Mouse (Mus musculus): Measurements from ENCODE around the gene Samd10. TPM values are rescaled to one million over a fixed set of nuclear protein-coding genes. Genes with fewer than 3 reads are reported as not detected.

Samd10 gene
- polyA plus RNA-seq, 1 experiment from 2014 or later, result 18.8 TPM

GRCm38 (mm10) chr2:181578790-181579618 is 20.0 kb downstream of the Samd10 start:
- no peak for ATAC-seq
- no peak for TF ChIP-seq CTCF (IDR thresholded peaks at IDR 0.05; ENCODE audit: low read depth)
- Histone ChIP-seq H3K9me3 (ENCODE audit: control insufficient read depth) (no peaks in the 10 kb centered on the region), H3K4me2 (replicated peaks; ENCODE audit: low read depth) (peak overlapping the region; percentile 90), H3K9ac (ENCODE audit: low read depth, low read length) (0 out of 2 replicates have a peak overlapping the region, but pooled peaks have one; percentile 27), H3K36me3 (ENCODE audit: control insufficient read depth, insufficient read depth) (peaks cover 9% of the 10 kb centered on the region), H3K27me3 (replicated peaks; ENCODE audit: control insufficient read depth, insufficient read depth, low read length) (no peaks in the 10 kb centered on the region), H3K27ac (ENCODE audit: low read depth, low read length) (no peak overlapping the region), H3K4me3 (ENCODE audit: low read depth, low read length) (no peak overlapping the region), H3K4me1 (replicated peaks; ENCODE audit: control insufficient read depth, insufficient read depth, low read length) (peaks cover 13% of the 10 kb centered on the region; the same call in 1 of the 2 replicates)
- WGBS, result 21% methylated on average over 5 of the region's 5 CpGs

GRCm38 (mm10) chr2:181577981-181578581 is 20.9 kb downstream of the Samd10 start:
- Histone ChIP-seq H3K9me3 (ENCODE audit: control insufficient read depth) (no peaks in the 10 kb centered on the region), H3K36me3 (ENCODE audit: control insufficient read depth, insufficient read depth) (peaks cover 18% of the 10 kb centered on the region), H3K9ac (ENCODE audit: low read depth, low read length) (no peak overlapping the region), H3K4me3 (ENCODE audit: low read depth, low read length) (no peak overlapping the region), H3K4me2 (replicated peaks; ENCODE audit: low read depth) (no peak overlapping the region), H3K4me1 (replicated peaks; ENCODE audit: control insufficient read depth, insufficient read depth, low read length) (peaks cover 13% of the 10 kb centered on the region; the same call in 1 of the 2 replicates), H3K27me3 (replicated peaks; ENCODE audit: control insufficient read depth, insufficient read depth, low read length) (no peaks in the 10 kb centered on the region), H3K27ac (ENCODE audit: low read depth, low read length) (no peak overlapping the region)
- WGBS, result 84% methylated on average over 7 of the region's 7 CpGs
- no peak for TF ChIP-seq CTCF (IDR thresholded peaks at IDR 0.05; ENCODE audit: low read depth)
- no peak for ATAC-seq

GRCm38 (mm10) chr2:181577126-181577525 is 21.9 kb downstream of the Samd10 start:
- Histone ChIP-seq H3K27me3 (replicated peaks; ENCODE audit: control insufficient read depth, insufficient read depth, low read length) (no peaks in the 10 kb centered on the region), H3K9me3 (ENCODE audit: control insufficient read depth) (no peaks in the 10 kb centered on the region), H3K4me3 (ENCODE audit: low read depth, low read length) (no peak overlapping the region), H3K36me3 (ENCODE audit: control insufficient read depth, insufficient read depth) (peaks cover 28% of the 10 kb centered on the region), H3K9ac (ENCODE audit: low read depth, low read length) (no peak overlapping the region), H3K4me2 (replicated peaks; ENCODE audit: low read depth) (no peak overlapping the region), H3K27ac (ENCODE audit: low read depth, low read length) (no peak overlapping the region), H3K4me1 (replicated peaks; ENCODE audit: control insufficient read depth, insufficient read depth, low read length) (peaks cover 13% of the 10 kb centered on the region; the same call in 1 of the 2 replicates)
- 75% methylated on average over 2 of the region's 2 CpGs for WGBS
- ATAC-seq, result no peak
- TF ChIP-seq CTCF (IDR thresholded peaks at IDR 0.05; ENCODE audit: low read depth), result no peak

- no peaks in the 10 kb centered on the region for H3K9me3 ChIP-seq (ENCODE audit: control insufficient read depth)
- peaks cover 30% of the 10 kb centered on the region for H3K36me3 ChIP-seq (ENCODE audit: control insufficient read depth, insufficient read depth)
- no peaks in the 10 kb centered on the region for H3K27me3 ChIP-seq (replicated peaks; ENCODE audit: control insufficient read depth, insufficient read depth, low read length)
- no peak for ATAC-seq
- no peak for TF ChIP-seq CTCF (IDR thresholded peaks at IDR 0.05; ENCODE audit: low read depth)
- no peak overlapping the region for H3K4me3 ChIP-seq (ENCODE audit: low read depth, low read length)
- peaks cover 13% of the 10 kb centered on the region; the same call in 1 of the 2 replicates for H3K4me1 ChIP-seq (replicated peaks; ENCODE audit: control insufficient read depth, insufficient read depth, low read length)
- 94% methylated on average over 2 of the region's 2 CpGs for WGBS
- no peak overlapping the region for H3K9ac ChIP-seq (ENCODE audit: low read depth, low read length)
- no peak overlapping the region for H3K4me2 ChIP-seq (replicated peaks; ENCODE audit: low read depth)
- no peak overlapping the region for H3K27ac ChIP-seq (ENCODE audit: low read depth, low read length)
These were observed 22.4 kb downstream of the Samd10 start for GRCm38 (mm10) chr2:181576613-181577012.

GRCm38 (mm10) chr2:181574921-181575545 is 24.0 kb downstream of the Samd10 start:
- ATAC-seq, result no peak
- TF ChIP-seq CTCF (IDR thresholded peaks at IDR 0.05; ENCODE audit: low read depth), result no peak
- H3K4me3 ChIP-seq (ENCODE audit: low read depth, low read length), result no peak overlapping the region
- H3K9ac ChIP-seq (ENCODE audit: low read depth, low read length), result no peak overlapping the region
- WGBS, result 91% methylated on average over 7 of the region's 7 CpGs
- no peaks in the 10 kb centered on the region for H3K27me3 ChIP-seq (replicated peaks; ENCODE audit: control insufficient read depth, insufficient read depth, low read length)
- no peak overlapping the region for H3K4me2 ChIP-seq (replicated peaks; ENCODE audit: low read depth)
- no peaks in the 10 kb centered on the region for H3K9me3 ChIP-seq (ENCODE audit: control insufficient read depth)
- H3K27ac ChIP-seq (ENCODE audit: low read depth, low read length), result no peak overlapping the region
- peaks cover 35% of the 10 kb centered on the region for H3K36me3 ChIP-seq (ENCODE audit: control insufficient read depth, insufficient read depth)
- peaks cover 12% of the 10 kb centered on the region; the same call in 1 of the 2 replicates for H3K4me1 ChIP-seq (replicated peaks; ENCODE audit: control insufficient read depth, insufficient read depth, low read length)

GRCm38 (mm10) chr2:181573961-181574360 is 25.1 kb downstream of the Samd10 start:
- H3K9me3 ChIP-seq (ENCODE audit: control insufficient read depth), result no peaks in the 10 kb centered on the region
- no peak for ATAC-seq
- 0 out of 2 replicates have a peak, but pooled peaks cover under 1% of the 10 kb centered on the region for H3K4me1 ChIP-seq (replicated peaks; ENCODE audit: control insufficient read depth, insufficient read depth, low read length)
- no peak overlapping the region for H3K4me3 ChIP-seq (ENCODE audit: low read depth, low read length)
- TF ChIP-seq CTCF (IDR thresholded peaks at IDR 0.05; ENCODE audit: low read depth), result no peak
- peaks cover 43% of the 10 kb centered on the region for H3K36me3 ChIP-seq (ENCODE audit: control insufficient read depth, insufficient read depth)
- H3K4me2 ChIP-seq (replicated peaks; ENCODE audit: low read depth), result no peak overlapping the region
- no peaks in the 10 kb centered on the region for H3K27me3 ChIP-seq (replicated peaks; ENCODE audit: control insufficient read depth, insufficient read depth, low read length)
- H3K27ac ChIP-seq (ENCODE audit: low read depth, low read length), result no peak overlapping the region
- no peak overlapping the region for H3K9ac ChIP-seq (ENCODE audit: low read depth, low read length)
- 87% methylated on average over 9 of the region's 9 CpGs for WGBS
